In the genomic region with DNA sequence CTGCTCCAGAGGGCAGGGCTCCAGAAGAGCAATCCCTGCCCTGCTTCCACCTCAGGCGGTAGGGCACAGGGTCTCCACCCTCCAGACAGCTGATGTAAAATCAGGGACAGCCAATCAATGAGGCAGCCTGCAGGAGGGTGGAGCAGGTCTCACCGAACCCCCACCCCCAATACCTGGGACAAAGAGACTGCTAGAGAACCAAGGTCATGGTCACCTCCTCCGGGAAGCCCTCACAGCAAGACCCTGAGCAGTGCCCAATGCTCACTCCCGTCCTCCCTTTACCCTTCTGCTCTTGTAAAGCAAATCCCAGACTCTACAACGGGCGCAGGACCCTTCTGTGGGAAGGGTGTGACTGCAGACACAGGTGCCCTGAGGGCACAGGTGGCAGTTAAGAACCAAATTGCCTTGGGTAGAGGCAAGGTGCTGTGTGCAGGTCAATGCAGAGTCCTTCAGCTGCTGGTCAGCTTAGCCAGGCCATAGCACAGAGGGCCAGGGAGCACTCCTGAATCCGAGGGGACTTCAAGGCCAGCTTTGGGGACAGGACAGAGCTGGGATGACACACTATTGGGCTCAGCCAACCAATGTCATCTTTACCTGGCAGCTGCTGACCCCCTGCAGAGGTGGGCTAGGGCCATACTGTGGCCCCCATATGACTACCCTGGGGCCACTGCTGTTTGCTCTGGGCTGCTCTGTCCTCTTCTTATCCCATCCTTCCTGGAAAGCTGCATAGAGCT, we compare ENCODE assay signal across 9 mouse cellular contexts. TPM values are rescaled to one million over a fixed set of nuclear protein-coding genes. Genes with fewer than 3 reads are reported as not detected.
DNase-seq lines count a peak whose midpoint lies in the region; ATAC-seq and TF ChIP-seq lines count a peak whose summit lies in the region.
"Had no signal": no experiment of that assay in that cellular context is flagged by ENCODE, and none has a peak within 500 bp of the region (broad histone marks: within the 10 kb centered on the region; RNA-seq: fewer than 3 reads in every experiment).

No protein-coding gene starts in this region.

- H3K27ac ChIP-seq in layer of hippocampus, adult 2 months: peak overlapping the region; percentile 76; the same call in 1 of the 2 replicates
- H3K27ac ChIP-seq in forebrain, embryonic 10.5 days: peak overlapping the region; percentile 94; the same call in 1 of the 2 replicates
- H3K27ac ChIP-seq in intestine, postnatal 0 days (ENCODE audit: low read depth, low read length): peak overlapping the region; percentile 84
- no peak overlapping the region for H3K27ac ChIP-seq in neural tube, embryonic 13.5 days (replicated peaks)

- peak overlapping the region; percentile 67 for H3K4me3 ChIP-seq in layer of hippocampus, adult 2 months
- H3K4me3 ChIP-seq in forebrain, embryonic 10.5 days: peak overlapping the region; percentile 97
- peak overlapping the region; percentile 80 for H3K4me3 ChIP-seq in intestine, postnatal 0 days (ENCODE audit: low read depth, low read length)
- H3K4me3 ChIP-seq in neural tube, embryonic 13.5 days: peak overlapping the region; percentile 94

- no peak for ATAC-seq in intestine, postnatal 0 days
- no peak for ATAC-seq in neural tube, embryonic 13.5 days (ENCODE audit: low read depth)
- ATAC-seq in granulocyte monocyte progenitor cell, adult 5-6 weeks (replicated peaks; ENCODE audit: poor library complexity, severe bottlenecking): no peak

- intact Hi-C loops in left cerebral cortex, postnatal 36 days (cut with DNase I): no loop called here

- H3K9me3 ChIP-seq in forebrain, embryonic 10.5 days: no peaks in the 10 kb centered on the region
- no peaks in the 10 kb centered on the region for H3K9me3 ChIP-seq in intestine, postnatal 0 days (ENCODE audit: control insufficient read depth)
- H3K9me3 ChIP-seq in neural tube, embryonic 13.5 days: no peaks in the 10 kb centered on the region

- TF ChIP-seq CTCF in layer of hippocampus, adult 2 months (conservative IDR thresholded peaks at IDR 0.05): no peak
- TF ChIP-seq CTCF in intestine, postnatal 0 days (IDR thresholded peaks at IDR 0.05; ENCODE audit: low read depth): no peak

- H3K4me2 ChIP-seq in intestine, postnatal 0 days (replicated peaks; ENCODE audit: low read depth): peak overlapping the region; percentile 75
- peak overlapping the region; percentile 99 for H3K4me2 ChIP-seq in neural tube, embryonic 13.5 days

- H3K27me3 ChIP-seq in forebrain, embryonic 10.5 days (ENCODE audit: poor library complexity, severe bottlenecking): no peaks in the 10 kb centered on the region
- H3K27me3 ChIP-seq in intestine, postnatal 0 days (replicated peaks; ENCODE audit: control insufficient read depth, insufficient read depth, low read length): no peaks in the 10 kb centered on the region
- H3K27me3 ChIP-seq in neural tube, embryonic 13.5 days: no peaks in the 10 kb centered on the region

- H3K9ac ChIP-seq in intestine, postnatal 0 days (ENCODE audit: low read depth, low read length): peak overlapping the region; percentile 86
- H3K9ac ChIP-seq in neural tube, embryonic 13.5 days: peak overlapping the region; percentile 98

- no peak for DNase-seq in layer of hippocampus, adult 2 months (ENCODE audit: low spot score in 2 of 2)
- no peak for DNase-seq in layer of hippocampus, postnatal 14 days (ENCODE audit: low spot score in 2 of 2)
- DNase-seq in forebrain, embryonic 10.5 days (ENCODE audit: extremely low spot score, low spot score): no peak
- DNase-seq in left cerebral cortex, postnatal 36 days (ENCODE audit: low spot score in 2 of 2): no peak
- no peak for DNase-seq in lung, postnatal 4 days
- DNase-seq: lung, adult 2 months had no signal

- peaks cover 48% of the 10 kb centered on the region for H3K36me3 ChIP-seq in forebrain, embryonic 10.5 days (replicated peaks)
- 0 out of 2 replicates have a peak, but pooled peaks cover 3% of the 10 kb centered on the region for H3K36me3 ChIP-seq in intestine, postnatal 0 days (ENCODE audit: control insufficient read depth, insufficient read depth)
- no peaks in the 10 kb centered on the region for H3K36me3 ChIP-seq in neural tube, embryonic 13.5 days

- H3K4me1 ChIP-seq in forebrain, embryonic 10.5 days: peaks cover 39% of the 10 kb centered on the region
- peaks cover 8% of the 10 kb centered on the region for H3K4me1 ChIP-seq in intestine, postnatal 0 days (replicated peaks; ENCODE audit: control insufficient read depth, insufficient read depth, low read length)
- H3K4me1 ChIP-seq in neural tube, embryonic 13.5 days (replicated peaks): peaks cover 42% of the 10 kb centered on the region

- WGBS in forebrain, embryonic 10.5 days: 81% methylated on average over 7 of the region's 7 CpGs
- 42% methylated on average over 7 of the region's 7 CpGs for WGBS in intestine, postnatal 0 days
- 78% methylated on average over 7 of the region's 7 CpGs for WGBS in neural tube, embryonic 13.5 days

RNA-seq across cellular contexts. Expression of gene Gna11, which starts 2.1 kb away (rescaled TPM):
- 100 to 1,000 TPM; 118 to 123 TPM for total RNA-seq in layer of hippocampus, adult 2 months (2021)
- total RNA-seq in layer of hippocampus, postnatal 14 days (2021): 100 to 1,000 TPM; 120 to 121 TPM
- polyA plus RNA-seq in forebrain, embryonic 10.5 days (2016; fragmentation: Nextera tagmentation; extraction: Ambion mirVana): 73.4 and 77.2 TPM in 2 replicates
- 188 and 195 TPM in 2 replicates for polyA plus RNA-seq in intestine, postnatal 0 days (2015; fragmentation: Nextera tagmentation; extraction: Ambion mirVana)
- 78.8 and 81.6 TPM in 2 replicates for polyA plus RNA-seq in neural tube, embryonic 13.5 days (2015; fragmentation: Nextera tagmentation; extraction: Ambion mirVana)
- 17.0 and 25.7 TPM in 2 replicates for total RNA-seq in granulocyte monocyte progenitor cell, adult 5-6 weeks (2014; fragmentation: Nextera tagmentation)
- total RNA-seq in granulocyte monocyte progenitor cell, adult 5-6 weeks (2017): 4.9 and 6.4 TPM in 2 replicates
- total RNA-seq in left cerebral cortex, postnatal 36 days (2021): 100 to 1,000 TPM; 103 to 115 TPM

RNA-seq across cellular contexts. Expression of gene Aes, which starts 16.4 kb away (rescaled TPM):
- total RNA-seq in layer of hippocampus, adult 2 months (2021): 100 to 1,000 TPM; 702 to 736 TPM
- 100 to 1,000 TPM; 639 to 673 TPM for total RNA-seq in layer of hippocampus, postnatal 14 days (2021)
- 276 and 283 TPM in 2 replicates for polyA plus RNA-seq in forebrain, embryonic 10.5 days (2016; fragmentation: Nextera tagmentation; extraction: Ambion mirVana)
- 528 and 536 TPM in 2 replicates for polyA plus RNA-seq in intestine, postnatal 0 days (2015; fragmentation: Nextera tagmentation; extraction: Ambion mirVana)
- 572 and 635 TPM in 2 replicates for polyA plus RNA-seq in neural tube, embryonic 13.5 days (2015; fragmentation: Nextera tagmentation; extraction: Ambion mirVana)
- total RNA-seq in granulocyte monocyte progenitor cell, adult 5-6 weeks (2014; fragmentation: Nextera tagmentation): 216 and 220 TPM in 2 replicates
- 151 and 250 TPM in 2 replicates for total RNA-seq in granulocyte monocyte progenitor cell, adult 5-6 weeks (2017)
- 100 to 1,000 TPM; 652 to 731 TPM for total RNA-seq in left cerebral cortex, postnatal 36 days (2021)

RNA-seq across cellular contexts. Expression of gene Gna15, which starts 18.9 kb away (rescaled TPM):
- 1 to 10 TPM; 1.9 to 2.5 TPM for total RNA-seq in layer of hippocampus, adult 2 months (2021)
- total RNA-seq in layer of hippocampus, postnatal 14 days (2021): 1 to 10 TPM; 2.4 to 4.2 TPM
- polyA plus RNA-seq in forebrain, embryonic 10.5 days (2016; fragmentation: Nextera tagmentation; extraction: Ambion mirVana): 0.84 and 1.1 TPM in 2 replicates
- 0.64 and 0.78 TPM in 2 replicates for polyA plus RNA-seq in intestine, postnatal 0 days (2015; fragmentation: Nextera tagmentation; extraction: Ambion mirVana)
- 1.3 and 1.9 TPM in 2 replicates for polyA plus RNA-seq in neural tube, embryonic 13.5 days (2015; fragmentation: Nextera tagmentation; extraction: Ambion mirVana)
- total RNA-seq in granulocyte monocyte progenitor cell, adult 5-6 weeks (2014; fragmentation: Nextera tagmentation): 30.0 and 31.7 TPM in 2 replicates
- 23.8 and 34.6 TPM in 2 replicates for total RNA-seq in granulocyte monocyte progenitor cell, adult 5-6 weeks (2017)
- total RNA-seq in left cerebral cortex, postnatal 36 days (2021): 1 to 10 TPM; 2.3 to 3.1 TPM

RNA-seq across cellular contexts. Expression of gene Tle2, which starts 31.5 kb away (rescaled TPM):
- 10 to 100 TPM; 34.0 to 46.8 TPM for total RNA-seq in layer of hippocampus, adult 2 months (2021)
- total RNA-seq in layer of hippocampus, postnatal 14 days (2021): 10 to 100 TPM; 23.3 to 25.9 TPM
- 4.1 and 4.3 TPM in 2 replicates for polyA plus RNA-seq in forebrain, embryonic 10.5 days (2016; fragmentation: Nextera tagmentation; extraction: Ambion mirVana)
- polyA plus RNA-seq in intestine, postnatal 0 days (2015; fragmentation: Nextera tagmentation; extraction: Ambion mirVana): 3.0 and 5.2 TPM in 2 replicates
- 31.1 and 32.9 TPM in 2 replicates for polyA plus RNA-seq in neural tube, embryonic 13.5 days (2015; fragmentation: Nextera tagmentation; extraction: Ambion mirVana)
- 4.4 and 5.0 TPM in 2 replicates for total RNA-seq in granulocyte monocyte progenitor cell, adult 5-6 weeks (2014; fragmentation: Nextera tagmentation)
- 0.17 and 2.4 TPM in 2 replicates for total RNA-seq in granulocyte monocyte progenitor cell, adult 5-6 weeks (2017)
- 10 to 100 TPM; 23.7 to 37.6 TPM for total RNA-seq in left cerebral cortex, postnatal 36 days (2021)

RNA-seq across cellular contexts. Expression of gene S1pr4, which starts 43.0 kb away (rescaled TPM):
- under 1 TPM; 0.39 to 0.95 TPM for total RNA-seq in layer of hippocampus, adult 2 months (2021)
- total RNA-seq in layer of hippocampus, postnatal 14 days (2021): under 1 TPM; 0.39 to 0.57 TPM
- polyA plus RNA-seq in forebrain, embryonic 10.5 days (2016; fragmentation: Nextera tagmentation; extraction: Ambion mirVana): 0.32 and 0.33 TPM in 2 replicates
- 0.50 and 0.74 TPM in 2 replicates for polyA plus RNA-seq in intestine, postnatal 0 days (2015; fragmentation: Nextera tagmentation; extraction: Ambion mirVana)
- 0.36 and 0.64 TPM in 2 replicates for polyA plus RNA-seq in neural tube, embryonic 13.5 days (2015; fragmentation: Nextera tagmentation; extraction: Ambion mirVana)
- 7.8 and 10.5 TPM in 2 replicates for total RNA-seq in granulocyte monocyte progenitor cell, adult 5-6 weeks (2014; fragmentation: Nextera tagmentation)
- total RNA-seq in granulocyte monocyte progenitor cell, adult 5-6 weeks (2017): 7.0 and 9.2 TPM in 2 replicates
- under 1 TPM; 0.43 to 0.52 TPM for total RNA-seq in left cerebral cortex, postnatal 36 days (2021)

Comparison
In these comparisons a context has a peak if more than half of its experiments do, and no peak if none do; other contexts are left out.
1. RNA of gene Gna15, which starts 18.9 kb away (total RNA-seq): 23.8 to 34.6 TPM in granulocyte monocyte progenitor cell, adult 5-6 weeks; 2.4 to 4.2 TPM in layer of hippocampus, postnatal 14 days, 2.3 to 3.1 TPM in left cerebral cortex, postnatal 36 days and 1.9 to 2.5 TPM in layer of hippocampus, adult 2 months; every median in the first group is over 4 times any median in the second.
2. Peak in every context shown above with its lines, with median percentiles within 50 percentile points of each other: H3K4me3 ChIP-seq.